Mouse (Mus musculus): ENCODE measurements at regions not wholly inside any gene's neighbourhood (a gene's known extent, or its start where the extent isn't known, plus 50 kb on each side); places are given as distances from the start of the nearest gene placed in this dataset.

GRCm38 (mm10) chr5:119082895-119083294 is 522.4 kb downstream of the Med13l start:
- TF ChIP-seq CTCF (IDR thresholded peaks at IDR 0.05) (no peak), POLR2A (IDR thresholded peaks at IDR 0.05; ENCODE audit: insufficient read depth, low read depth, low read length) (no peak), EP300 (IDR thresholded peaks at IDR 0.05; ENCODE audit: insufficient read depth, low read depth, low read length) (no peak)

Data from heart, adult 2 months (tissue).